Mouse (Mus musculus) Patski (cell line): Measurements from ENCODE around the gene Nrg3. TPM values are rescaled to one million over a fixed set of nuclear protein-coding genes. Genes with fewer than 3 reads are reported as not detected.

Source experiments
- ATAC-seq: fragments of 100-300 bp; one replicate; pipeline ENCODE4 v1.8.0; 2021
- CTCF ChIA-PET: fragments of 350-600 bp; sonication (Branson Sonifier 250); formaldehyde crosslinking; loops from one replicate; lab custom pipeline; 2022; ENCODE audit warnings: inconsistent platforms; lab: Charles Lee
- POLR2A ChIA-PET: fragments of 350-600 bp; sonication (Branson Sonifier 250); formaldehyde crosslinking; loops from one replicate; lab custom pipeline; 2022; ENCODE audit warnings: antibody characterized with exemption, inconsistent platforms; lab: Charles Lee
- DNase-seq: peaks from one replicate; pipeline ENCODE4 v3.0.0-alpha.2; 2011; ENCODE audit warnings: low read depth, low spot score
- H3K27me3 ChIP-seq: fragments of 371-371 bp; one replicate; pipeline ENCODE4 v1.5.1; 2021
- CTCF ChIP-seq: fragments of 100-300 bp; IDR thresholded peaks from one replicate; pipeline ENCODE4 v1.5.1; 2021
- in situ Hi-C: fragments of 300-500 bp; cut with MboI; formaldehyde crosslinking; loops from 3 replicates; pipeline ENCODE4 v1.11.1; 2018; ENCODE audit warnings: low pct_unique_long_range_greater_than_20kb, mixed read lengths
- polyA plus RNA-seq: library from polyadenylated mRNA; unstranded; gene quantifications from one replicate; pipeline ENCODE4 v1.2.3, GENCODE M21; 2021

The Nrg3 gene
- polyA plus RNA-seq, 1 experiment from 2014 or later, result not detected

DNA sequence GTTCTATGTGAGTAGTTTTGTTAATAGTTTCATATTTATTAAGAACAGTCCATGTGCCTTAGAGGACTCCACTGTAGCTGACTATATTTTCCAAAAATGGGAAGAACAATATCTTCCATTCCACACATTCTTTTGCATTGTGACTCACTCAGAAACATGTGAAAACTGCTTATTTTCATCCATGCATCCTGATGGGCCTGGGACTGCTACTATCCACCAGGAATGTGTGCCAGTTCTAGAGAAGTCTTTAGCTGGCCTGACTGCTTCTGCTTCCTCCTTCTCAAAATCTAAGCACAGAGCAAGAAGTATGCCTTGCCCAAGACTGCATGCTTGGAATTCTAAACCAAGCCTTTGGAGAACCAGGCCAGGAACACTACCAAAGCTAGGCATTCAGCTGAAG, 91.6 kb downstream of the Nrg3 start:
- H3K27me3 ChIP-seq, result no peaks in the 10 kb centered on the region
- in situ Hi-C loops, result loop anchor here (10.0 kb wide), 1 partner anchor 47 kb away; no protein-coding TSS in a partner anchor
- ATAC-seq, result no peak
- DNase-seq, result no peak
- CTCF ChIA-PET, result no interaction called here
- POLR2A ChIA-PET, result no interaction called here
- TF ChIP-seq CTCF, result no peak

- in situ Hi-C loops, result no loop called here
- ATAC-seq, result no peak
- CTCF ChIA-PET, result no interaction called here
- POLR2A ChIA-PET, result no interaction called here
- no peaks in the 10 kb centered on the region for H3K27me3 ChIP-seq
- DNase-seq, result no peak
- TF ChIP-seq CTCF, result no peak
Measured at GRCm38 (mm10) chr14:39373220-39373619, 99.7 kb downstream of the Nrg3 start.

- in situ Hi-C loops, result no loop called here
- POLR2A ChIA-PET, result no interaction called here
- peaks cover 4% of the 10 kb centered on the region for H3K27me3 ChIP-seq
- no peak for TF ChIP-seq CTCF
- ATAC-seq (no peak), DNase-seq (no peak)
- CTCF ChIA-PET, result no interaction called here
Measured at GRCm38 (mm10) chr14:39356251-39356650, 116.6 kb downstream of the Nrg3 start.

DNA sequence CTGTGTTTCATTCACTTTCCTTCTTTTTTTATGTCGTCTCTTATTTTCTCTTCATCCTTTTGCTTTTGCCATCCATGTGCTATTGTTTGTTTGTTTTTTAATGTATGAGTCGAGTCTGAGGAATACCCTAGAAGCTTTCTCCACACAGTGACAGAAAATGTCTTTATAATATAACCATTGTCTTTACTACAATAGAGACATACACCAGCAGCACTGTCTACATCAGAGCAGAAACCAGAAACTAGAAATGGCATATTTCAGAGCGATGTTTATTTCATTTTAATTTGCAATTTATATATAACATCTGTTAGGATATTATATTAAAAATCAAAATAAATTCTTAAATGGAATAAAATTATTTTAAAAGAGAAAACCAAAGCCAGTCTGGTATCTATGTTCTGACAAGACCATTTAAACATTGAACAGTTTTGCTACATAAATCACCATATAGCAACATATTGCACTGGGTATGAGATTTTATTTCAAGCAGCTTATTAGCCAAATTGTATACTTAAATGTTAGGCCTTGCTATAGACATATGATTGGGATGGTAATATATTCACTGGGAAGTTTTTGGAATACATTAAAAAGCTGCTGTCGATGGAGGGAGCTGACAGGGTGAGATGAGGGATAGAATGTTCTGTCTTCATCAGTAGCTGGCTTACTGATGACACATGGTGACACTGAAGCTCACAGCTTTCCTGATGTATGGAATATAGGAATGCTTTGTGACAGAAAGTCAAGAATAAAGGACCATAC, 120.7 kb downstream of the Nrg3 start:
- H3K27me3 ChIP-seq, result peaks cover 4% of the 10 kb centered on the region
- ChIA-PET CTCF (no interaction called here), POLR2A (no interaction called here)
- ATAC-seq (no peak), DNase-seq (no peak)
- no peak for TF ChIP-seq CTCF
- in situ Hi-C loops, result no loop called here

GRCm38 (mm10) chr14:39317424-39318110, 155.3 kb downstream of the Nrg3 start:
- in situ Hi-C loops, result no loop called here
- ChIA-PET POLR2A (no interaction called here), CTCF (interaction anchor here (1.7 kb wide), 1 partner anchor 12 kb away, joined by 3 read pairs; no protein-coding TSS in a partner anchor)
- TF ChIP-seq CTCF, result no peak
- DNase-seq (no peak), ATAC-seq (no peak)
- H3K27me3 ChIP-seq, result no peaks in the 10 kb centered on the region

- CTCF ChIA-PET, result no interaction called here
- ATAC-seq (no peak), DNase-seq (no peak)
- no peak for TF ChIP-seq CTCF
- in situ Hi-C loops, result no loop called here
- POLR2A ChIA-PET, result no interaction called here
- H3K27me3 ChIP-seq, result no peaks in the 10 kb centered on the region
Measured at GRCm38 (mm10) chr14:39314111-39314510, 158.8 kb downstream of the Nrg3 start.

DNA sequence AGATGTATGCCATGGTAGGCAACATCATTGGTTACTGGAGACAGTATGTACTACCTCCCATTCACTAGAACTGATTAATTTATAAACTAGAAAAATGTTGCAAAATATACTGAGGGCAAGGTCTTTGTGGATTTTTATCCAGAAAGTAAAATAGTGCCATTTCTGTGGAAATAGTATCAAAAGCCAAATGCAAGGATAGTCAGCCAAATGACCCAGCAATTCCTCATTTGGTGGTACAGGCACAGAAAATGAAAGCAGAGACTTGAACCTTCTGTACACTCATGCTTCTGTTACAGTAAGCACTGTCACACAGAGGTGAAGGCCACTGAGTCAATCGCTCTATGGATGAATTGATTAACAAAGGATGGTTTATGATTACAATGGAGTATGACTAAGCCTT, 207.8 kb downstream of the Nrg3 start:
- ChIA-PET CTCF (no interaction called here), POLR2A (no interaction called here)
- no peaks in the 10 kb centered on the region for H3K27me3 ChIP-seq
- in situ Hi-C loops, result no loop called here
- no peak for ATAC-seq
- no peak for TF ChIP-seq CTCF
- DNase-seq, result no peak

- TF ChIP-seq CTCF, result no peak
- no peaks in the 10 kb centered on the region for H3K27me3 ChIP-seq
- no peak for DNase-seq
- CTCF ChIA-PET, result no interaction called here
- ATAC-seq, result no peak
- in situ Hi-C loops, result no loop called here
- POLR2A ChIA-PET, result no interaction called here
Measured at GRCm38 (mm10) chr14:39264422-39264821, 208.5 kb downstream of the Nrg3 start.

DNA sequence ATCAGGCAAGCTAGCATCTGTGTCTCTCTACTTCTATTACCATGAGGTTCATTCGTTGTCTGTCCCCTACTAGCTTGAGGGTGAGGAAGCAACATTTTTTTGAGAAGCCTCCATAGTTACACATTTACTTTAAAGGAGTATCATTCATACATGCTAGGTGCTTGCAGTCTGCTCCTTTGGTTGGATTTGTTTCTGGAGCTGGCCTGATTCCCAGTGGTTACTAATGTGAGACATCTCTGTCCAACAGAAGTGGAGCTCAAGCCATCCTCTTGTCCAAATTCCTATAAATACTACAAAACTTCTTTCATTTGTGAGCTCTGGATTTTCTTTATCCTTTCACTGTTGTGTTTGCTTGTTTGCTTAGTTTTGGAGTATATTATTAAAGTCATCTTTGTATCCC, 211.9 kb downstream of the Nrg3 start:
- in situ Hi-C loops, result no loop called here

DNA sequence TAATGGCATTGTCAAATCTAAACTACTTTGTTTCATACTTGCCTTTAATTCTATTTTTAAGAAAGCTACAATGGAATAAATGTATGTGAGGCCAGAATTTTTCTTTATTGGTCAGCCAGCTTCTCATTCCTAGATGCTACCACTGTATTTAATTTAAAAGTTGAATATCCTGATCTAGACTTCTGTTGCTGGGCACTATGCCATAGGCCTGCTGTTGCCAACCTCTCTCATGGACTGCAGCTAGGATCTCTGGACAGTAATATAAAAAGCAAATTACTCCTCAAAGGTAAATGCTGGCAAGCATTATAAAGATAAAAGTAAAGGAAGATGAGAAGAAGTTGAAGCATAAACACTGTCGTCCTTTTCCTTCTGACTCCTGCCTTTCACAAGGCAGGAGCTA, 217.5 kb downstream of the Nrg3 start:
- TF ChIP-seq CTCF, result no peak
- DNase-seq (no peak), ATAC-seq (no peak)
- in situ Hi-C loops, result no loop called here
- POLR2A ChIA-PET, result no interaction called here
- no peaks in the 10 kb centered on the region for H3K27me3 ChIP-seq
- CTCF ChIA-PET, result no interaction called here

More for the DNA sequence above, 211.9 kb downstream of the Nrg3 start:
- H3K27me3 ChIP-seq, result no peaks in the 10 kb centered on the region
- DNase-seq (no peak), ATAC-seq (no peak)
- ChIA-PET POLR2A (no interaction called here), CTCF (no interaction called here)
- TF ChIP-seq CTCF, result no peak

DNA sequence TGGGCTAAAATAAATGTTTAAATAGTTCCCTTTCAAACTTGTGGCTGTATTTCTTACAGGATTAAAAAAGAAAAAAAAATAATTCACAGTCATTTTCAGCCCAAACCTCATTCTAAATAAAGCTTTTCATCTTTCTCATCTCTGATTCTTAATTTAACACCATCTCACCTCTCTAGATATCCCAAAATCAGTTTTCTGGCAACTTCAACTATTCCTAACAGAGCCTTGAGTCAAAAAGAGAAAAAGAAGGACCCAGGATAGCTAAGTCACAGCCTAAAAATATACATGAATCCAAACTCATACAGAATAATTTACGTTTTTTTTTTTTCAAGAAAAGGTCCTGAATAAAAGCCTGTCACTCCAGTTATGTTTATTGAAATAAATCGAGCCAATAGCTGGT, 232.6 kb downstream of the Nrg3 start:
- in situ Hi-C loops, result no loop called here
- CTCF ChIA-PET, result no interaction called here
- H3K27me3 ChIP-seq, result no peaks in the 10 kb centered on the region
- no peak for DNase-seq
- no peak for ATAC-seq
- POLR2A ChIA-PET, result no interaction called here
- no peak for TF ChIP-seq CTCF
